Mouse (Mus musculus) R1 (cell line): Measurements from ENCODE around the gene Surf1.
A peak's percentile ranks its signal among the peaks of the same experiment; 100 is the strongest.

Experiments
- DNase-seq: peaks from one replicate; pipeline ENCODE4 v3.0.0-alpha.2; 2018; ENCODE audit warnings: low read depth, low spot score

Gene Surf1

GRCm38 (mm10) chr2:26927745-26928476, 11.6 kb upstream of the Surf1 start:
- DNase-seq = no peak

GRCm38 (mm10) chr2:26921784-26922183, 5.5 kb upstream of the Surf1 start:
- DNase-seq = peak; percentile 41

GRCm38 (mm10) chr2:26920190-26920855, 4.0 kb upstream of the Surf1 start:
- DNase-seq = no peak

GRCm38 (mm10) chr2:26919684-26920083, 3.4 kb upstream of the Surf1 start:
- DNase-seq = no peak

- no peak for DNase-seq
Measured at GRCm38 (mm10) chr2:26916738-26917137, 408 bp upstream of the Surf1 start.

- DNase-seq = no peak
Measured at GRCm38 (mm10) chr2:26914148-26914941, 2.0 kb downstream of the Surf1 start.

- DNase-seq = peak; percentile 62
Measured at GRCm38 (mm10) chr2:26913416-26914147, 2.7 kb downstream of the Surf1 start.

- peak; percentile 38 for DNase-seq
Measured at GRCm38 (mm10) chr2:26912253-26912770, 4.0 kb downstream of the Surf1 start.

- DNase-seq = peak; percentile 77
Measured at GRCm38 (mm10) chr2:26910994-26911765, 5.2 kb downstream of the Surf1 start.

GRCm38 (mm10) chr2:26910124-26910993, 6.0 kb downstream of the Surf1 start, which contains the start of the genes Med22 and Rpl7a:
Med22 (minus strand) TSS chr2:26910677.
Rpl7a (plus strand) TSS chr2:26910764.
- DNase-seq = peak; percentile 97

GRCm38 (mm10) chr2:26909387-26909784, 6.9 kb downstream of the Surf1 start:
- no peak for DNase-seq

GRCm38 (mm10) chr2:26908710-26909386, 7.5 kb downstream of the Surf1 start:
- no peak for DNase-seq

GRCm38 (mm10) chr2:26907109-26907508, 9.2 kb downstream of the Surf1 start:
- no peak for DNase-seq

GRCm38 (mm10) chr2:26906431-26906830, 9.9 kb downstream of the Surf1 start:
- DNase-seq = no peak

- DNase-seq = no peak
Measured at GRCm38 (mm10) chr2:26905936-26906335, 10.4 kb downstream of the Surf1 start.

GRCm38 (mm10) chr2:26903311-26903710, 13.0 kb downstream of the Surf1 start:
- DNase-seq = no peak

GRCm38 (mm10) chr2:26902467-26903220, 13.7 kb downstream of the Surf1 start, which contains the start of gene Surf6:
Surf6 (minus strand) TSS chr2:26902879.
- DNase-seq = peak; percentile 99

- DNase-seq = no peak
Measured at GRCm38 (mm10) chr2:26901834-26902400, 14.4 kb downstream of the Surf1 start.
